Mouse (Mus musculus) neural tube, embryonic 12.5 days (tissue): Measurements from ENCODE around the gene Gm20388. TPM values are rescaled to one million over a fixed set of nuclear protein-coding genes. Genes with fewer than 3 reads are reported as not detected.
"Not testable (repeated sequence)": the region's sequence is repeated elsewhere in the genome, so short reads cannot be mapped to it uniquely, and the experiment has no call there.

Source experiments
- ATAC-seq: fragments of 200-750 bp; cut with Nextera tagmentation; 2 replicates; pipeline ENCODE4 v1.8.0; 2017; ENCODE audit warnings: low read depth, mild to moderate bottlenecking, moderate TSS enrichment, moderate library complexity; ENCODE audit not compliant: low FRiP score
- H3K27ac ChIP-seq: fragments of 300-500 bp; sonication (generic); 2 replicates; pipeline ENCODE4 v1.5.1; 2016
- H3K27me3 ChIP-seq: fragments of 300-500 bp; sonication (generic); replicated peaks from 2 replicates; pipeline ENCODE4 v1.6.1; 2016; ENCODE audit warnings: mild to moderate bottlenecking
- H3K36me3 ChIP-seq: fragments of 300-500 bp; sonication (generic); 2 replicates; pipeline ENCODE4 v1.6.1; 2016; ENCODE audit warnings: mild to moderate bottlenecking
- H3K4me1 ChIP-seq: fragments of 300-500 bp; sonication (generic); 2 replicates; pipeline ENCODE4 v1.6.1; 2016
- H3K4me2 ChIP-seq: fragments of 300-500 bp; sonication (generic); replicated peaks from 2 replicates; pipeline ENCODE4 v1.6.1; 2016; ENCODE audit warnings: mild to moderate bottlenecking
- H3K4me3 ChIP-seq: fragments of 300-500 bp; sonication (generic); 2 replicates; pipeline ENCODE4 v1.5.1; 2016
- H3K9ac ChIP-seq: fragments of 300-500 bp; sonication (generic); 2 replicates; pipeline ENCODE4 v1.6.1; 2016; ENCODE audit warnings: mild to moderate bottlenecking
- H3K9me3 ChIP-seq: fragments of 300-500 bp; sonication (generic); 2 replicates; pipeline ENCODE4 v1.6.1; 2016; ENCODE audit warnings: mild to moderate bottlenecking
- WGBS: fragments of 180-500 bp; shearing (Covaris S2); methylation state at CpG from one replicate; pipeline ENCODE4 v1.1.7; 2016; 5-methylcytosine and 5-hydroxymethylcytosine counted together
- polyA plus RNA-seq: library from polyadenylated mRNA; unstranded; fragments of >200 nt; fragmentation: Nextera tagmentation; extraction: Ambion mirVana; gene quantifications from 2 replicates; pipeline ENCODE4 v1.2.1, GENCODE M21; 2016

Gm20388 gene
- polyA plus RNA-seq, 1 experiment from 2014 or later, result not detected

DNA sequence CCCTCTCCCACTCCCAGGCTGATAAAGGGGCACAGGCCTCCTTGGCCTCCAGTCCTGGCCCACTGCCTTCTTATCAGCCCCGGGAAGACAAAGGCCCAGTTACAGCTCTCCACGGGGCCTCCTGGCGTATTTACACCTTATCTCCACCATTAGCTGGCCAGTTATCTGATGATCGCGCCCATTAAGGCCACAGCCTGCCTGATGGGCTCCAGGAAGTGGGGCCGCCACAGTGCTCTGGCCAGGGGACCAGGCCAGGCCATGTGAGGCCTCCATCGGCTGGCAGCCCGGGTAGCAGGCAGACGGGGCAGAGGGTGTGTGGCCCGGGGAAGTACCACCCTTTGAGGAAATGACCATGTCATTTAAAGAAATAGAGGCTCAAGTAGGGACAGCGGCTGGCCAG, 2412.2 kb downstream of the Gm20388 start:
- Histone ChIP-seq H3K4me1 (peaks cover 24% of the 10 kb centered on the region), H3K27ac (no peak overlapping the region), H3K9me3 (no peaks in the 10 kb centered on the region), H3K4me2 (no peak overlapping the region), H3K36me3 (no peaks in the 10 kb centered on the region), H3K4me3 (no peak overlapping the region), H3K27me3 (peaks cover 9% of the 10 kb centered on the region; the same call in 1 of the 2 replicates), H3K9ac (no peak overlapping the region)
- no peak for ATAC-seq
- WGBS, result 43% methylated on average over 11 of the region's 11 CpGs

- ATAC-seq, H3K9ac ChIP-seq, H3K36me3 ChIP-seq, H3K4me3 ChIP-seq, H3K27me3 ChIP-seq, H3K27ac ChIP-seq, H3K4me2 ChIP-seq, H3K9me3 ChIP-seq: not testable (repeated sequence)
- 8% methylated on average over 13 of the region's 13 CpGs for WGBS
- H3K4me1 ChIP-seq, result peaks cover 23% of the 10 kb centered on the region
Observed at GRCm38 (mm10) chr8:122323951-122324402, 2413.3 kb downstream of the Gm20388 start.

GRCm38 (mm10) chr8:122325196-122325595, 2414.6 kb downstream of the Gm20388 start:
- no peak overlapping the region for H3K4me2 ChIP-seq
- 88% methylated on average over 2 of the region's 2 CpGs for WGBS
- no peak overlapping the region for H3K27ac ChIP-seq
- H3K9ac ChIP-seq, result no peak overlapping the region
- H3K4me1 ChIP-seq, result peaks cover 22% of the 10 kb centered on the region
- H3K27me3 ChIP-seq, result peaks cover 9% of the 10 kb centered on the region; the same call in 1 of the 2 replicates
- no peak overlapping the region for H3K4me3 ChIP-seq
- H3K36me3 ChIP-seq, result no peaks in the 10 kb centered on the region
- H3K9me3 ChIP-seq, result no peaks in the 10 kb centered on the region
- no peak for ATAC-seq

DNA sequence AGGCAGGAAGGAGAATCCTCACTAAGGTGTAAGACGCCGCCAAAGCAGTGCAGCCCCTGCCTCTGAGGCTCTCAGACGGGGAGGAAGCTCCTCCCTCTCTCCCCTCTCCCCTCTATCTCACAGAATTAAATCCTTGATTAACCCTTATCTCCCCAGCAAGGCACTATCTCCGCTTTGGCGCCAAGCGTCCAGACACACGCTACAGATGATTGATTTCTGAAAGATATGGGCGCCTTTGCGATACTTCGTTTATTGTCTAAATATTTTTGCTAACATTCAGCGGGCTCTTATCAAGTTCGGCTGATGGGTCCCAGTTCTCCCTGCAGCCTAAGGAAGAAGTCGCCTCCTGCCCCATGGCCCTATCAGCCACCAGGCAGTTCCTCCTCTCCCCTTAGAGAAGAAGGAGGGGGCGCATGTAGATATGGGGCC, 2415.5 kb downstream of the Gm20388 start:
- no peaks in the 10 kb centered on the region for H3K36me3 ChIP-seq
- no peak for ATAC-seq
- no peak overlapping the region for H3K9ac ChIP-seq
- H3K4me3 ChIP-seq, result no peak overlapping the region
- no peaks in the 10 kb centered on the region for H3K9me3 ChIP-seq
- H3K27ac ChIP-seq, result no peak overlapping the region
- H3K4me2 ChIP-seq, result no peak overlapping the region
- peaks cover 9% of the 10 kb centered on the region; the same call in 1 of the 2 replicates for H3K27me3 ChIP-seq
- peaks cover 13% of the 10 kb centered on the region for H3K4me1 ChIP-seq
- WGBS, result 26% methylated on average over 14 of the region's 14 CpGs

- WGBS, result 61% methylated on average over 7 of the region's 8 CpGs
- H3K27ac ChIP-seq, result no peak overlapping the region
- no peak for ATAC-seq
Observed at GRCm38 (mm10) chr8:122329072-122329471, 2418.4 kb downstream of the Gm20388 start.

DNA sequence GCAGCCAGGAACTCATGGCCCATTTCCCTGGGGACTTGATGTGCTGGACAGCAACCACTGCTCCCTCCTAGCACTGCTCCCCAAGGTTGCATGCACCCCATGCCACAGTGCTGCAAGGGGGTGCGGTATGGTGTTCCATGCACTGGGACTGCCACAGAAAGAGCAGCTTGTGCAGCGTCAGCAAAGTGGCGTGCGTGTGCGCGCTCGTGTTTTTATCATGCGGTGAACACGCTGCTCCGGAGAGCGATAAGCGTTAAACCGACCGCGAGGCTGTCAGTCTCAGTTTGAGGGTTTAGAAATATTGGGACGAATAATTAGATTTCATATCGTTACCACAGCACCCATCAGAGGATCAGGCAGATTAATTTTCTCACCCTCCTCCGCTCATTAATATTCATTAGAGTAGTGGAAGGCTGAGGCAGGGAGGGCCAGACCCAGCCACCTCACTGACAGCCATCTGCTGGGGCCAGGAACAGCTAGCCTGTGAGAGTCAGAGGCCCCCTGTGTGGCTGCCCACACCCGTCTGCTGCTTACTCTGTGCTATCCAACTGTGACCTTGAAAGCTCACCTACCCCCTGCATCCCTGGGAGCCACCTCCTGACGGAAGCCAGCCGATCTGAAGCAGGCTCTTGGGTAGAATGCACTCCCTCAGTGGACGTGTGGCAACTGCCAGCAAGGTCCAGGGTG, 2419.1 kb downstream of the Gm20388 start:
- peaks cover 3% of the 10 kb centered on the region; the same call in 1 of the 2 replicates for H3K4me1 ChIP-seq
- no peak overlapping the region for H3K4me2 ChIP-seq
- H3K9me3 ChIP-seq, result no peaks in the 10 kb centered on the region
- no peak overlapping the region for H3K4me3 ChIP-seq
- H3K27ac ChIP-seq, result no peak overlapping the region
- H3K36me3 ChIP-seq, result no peaks in the 10 kb centered on the region
- H3K9ac ChIP-seq, result peak overlapping the region; percentile 1; the same call in 1 of the 2 replicates
- ATAC-seq, result no peak
- whole genome bisulfite sequencing, result 66% methylated on average over 22 of the region's 22 CpGs
- H3K27me3 ChIP-seq, result peaks cover 19% of the 10 kb centered on the region

More at GRCm38 (mm10) chr8:122329072-122329471, 2418.4 kb downstream of the Gm20388 start:
- Histone ChIP-seq H3K4me3 (no peak overlapping the region), H3K4me2 (no peak overlapping the region), H3K36me3 (no peaks in the 10 kb centered on the region), H3K9ac (no peak overlapping the region), H3K9me3 (no peaks in the 10 kb centered on the region), H3K27me3 (peaks cover 13% of the 10 kb centered on the region), H3K4me1 (peaks cover 3% of the 10 kb centered on the region; the same call in 1 of the 2 replicates)

DNA sequence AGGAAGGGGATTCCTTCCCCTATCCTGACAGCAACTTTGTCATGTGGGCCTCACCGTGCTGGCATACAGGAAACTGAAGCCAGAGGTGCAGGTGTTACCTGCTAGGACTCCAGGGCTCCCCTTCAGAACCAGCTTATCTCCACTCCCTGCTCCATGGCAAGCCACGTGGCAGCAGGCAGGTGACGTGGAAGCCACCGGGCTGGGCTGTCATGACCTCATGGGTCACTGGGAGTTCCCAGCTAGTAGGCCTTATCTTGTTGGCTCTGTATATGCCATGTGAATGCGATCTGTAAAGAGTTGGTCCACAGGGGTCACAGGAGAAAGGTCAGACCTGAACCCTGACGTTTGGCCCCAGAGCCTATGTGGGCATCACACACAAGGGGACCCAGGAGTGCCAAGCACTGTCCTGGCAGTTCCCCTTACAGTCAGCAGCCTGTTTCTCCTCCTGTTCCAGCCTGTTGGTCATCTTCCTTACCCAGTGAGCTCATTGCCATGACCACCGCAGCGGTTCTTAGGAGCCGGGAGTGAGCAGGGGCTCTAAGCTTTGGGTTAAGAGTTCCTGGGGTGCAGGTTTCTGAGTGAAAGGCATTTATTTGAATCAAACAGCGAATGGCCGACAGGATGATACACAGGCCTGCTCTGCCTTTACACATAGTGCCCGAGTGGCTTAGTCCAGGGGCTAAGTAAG, 2419.9 kb downstream of the Gm20388 start:
- no peak overlapping the region for H3K4me3 ChIP-seq

GRCm38 (mm10) chr8:122331134-122331523, 2420.5 kb downstream of the Gm20388 start:
- Histone ChIP-seq H3K27me3 (peaks cover 34% of the 10 kb centered on the region), H3K36me3 (no peaks in the 10 kb centered on the region), H3K4me1 (peaks cover 12% of the 10 kb centered on the region; the same call in 1 of the 2 replicates), H3K4me3 (no peak overlapping the region), H3K9me3 (no peaks in the 10 kb centered on the region), H3K4me2 (no peak overlapping the region), H3K27ac (no peak overlapping the region), H3K9ac (no peak overlapping the region)
- 85% methylated on average over 3 of the region's 3 CpGs for WGBS
- no peak for ATAC-seq

More for the DNA sequence above, 2419.9 kb downstream of the Gm20388 start:
- no peak for ATAC-seq
- WGBS, result 77% methylated on average over 12 of the region's 12 CpGs
- peaks cover 28% of the 10 kb centered on the region for H3K27me3 ChIP-seq
- peak overlapping the region; percentile 1; the same call in 1 of the 2 replicates for H3K9ac ChIP-seq
- H3K27ac ChIP-seq, result no peak overlapping the region
- no peaks in the 10 kb centered on the region for H3K9me3 ChIP-seq
- no peak overlapping the region for H3K4me2 ChIP-seq
- peaks cover 7% of the 10 kb centered on the region; the same call in 1 of the 2 replicates for H3K4me1 ChIP-seq
- no peaks in the 10 kb centered on the region for H3K36me3 ChIP-seq

DNA sequence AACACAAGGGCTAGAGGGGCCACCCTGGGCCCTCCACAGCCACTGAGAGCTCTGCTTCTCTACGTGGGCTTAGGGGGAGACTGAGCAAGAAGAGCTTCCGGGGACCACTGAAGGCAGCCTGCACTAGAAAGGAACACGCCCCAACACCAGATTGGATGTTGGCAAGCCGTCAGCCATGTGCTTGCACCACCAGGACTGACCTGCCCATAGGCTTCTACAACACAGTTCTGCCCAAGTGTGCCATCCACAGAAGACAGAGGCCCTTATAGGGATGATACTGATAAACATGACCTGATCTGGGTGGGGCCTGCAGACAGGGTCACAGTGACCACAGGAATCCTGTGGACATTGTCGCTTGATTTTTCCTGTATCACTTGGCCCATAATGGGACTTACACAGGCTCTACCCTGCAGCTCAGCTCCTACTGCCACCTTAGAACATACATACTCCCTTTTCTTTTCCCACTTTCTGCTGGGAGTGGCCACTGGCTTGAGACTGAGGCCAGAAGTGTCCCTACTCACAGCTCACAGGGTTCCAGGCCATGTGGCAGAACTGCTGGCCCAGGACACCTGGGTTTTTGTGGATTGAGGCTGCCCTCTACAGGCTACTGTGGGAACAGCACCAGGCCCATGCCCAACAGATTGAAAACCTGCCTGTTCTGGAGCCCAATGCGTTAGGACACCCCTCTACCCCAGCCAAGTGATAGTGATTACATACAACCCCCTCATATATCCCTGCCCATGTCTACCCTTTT, 2422.3 kb downstream of the Gm20388 start:
- Histone ChIP-seq H3K36me3 (no peaks in the 10 kb centered on the region), H3K4me2 (no peak overlapping the region), H3K27ac (no peak overlapping the region), H3K4me1 (peaks cover 20% of the 10 kb centered on the region; the same call in 1 of the 2 replicates), H3K9ac (no peak overlapping the region), H3K4me3 (no peak overlapping the region), H3K27me3 (peaks cover 46% of the 10 kb centered on the region), H3K9me3 (no peaks in the 10 kb centered on the region)
- ATAC-seq, result no peak
- 71% methylated on average over 6 of the region's 6 CpGs for WGBS

- no peak overlapping the region for H3K9ac ChIP-seq
- no peak for ATAC-seq
- no peak overlapping the region for H3K4me2 ChIP-seq
- H3K36me3 ChIP-seq, result no peaks in the 10 kb centered on the region
- peaks cover 52% of the 10 kb centered on the region for H3K27me3 ChIP-seq
- H3K27ac ChIP-seq, result no peak overlapping the region
- no peak overlapping the region for H3K4me3 ChIP-seq
- peaks cover 20% of the 10 kb centered on the region; the same call in 1 of the 2 replicates for H3K4me1 ChIP-seq
- WGBS, result 81% methylated on average over 7 of the region's 7 CpGs
- no peaks in the 10 kb centered on the region for H3K9me3 ChIP-seq
Observed at GRCm38 (mm10) chr8:122333531-122333930, 2422.9 kb downstream of the Gm20388 start.

DNA sequence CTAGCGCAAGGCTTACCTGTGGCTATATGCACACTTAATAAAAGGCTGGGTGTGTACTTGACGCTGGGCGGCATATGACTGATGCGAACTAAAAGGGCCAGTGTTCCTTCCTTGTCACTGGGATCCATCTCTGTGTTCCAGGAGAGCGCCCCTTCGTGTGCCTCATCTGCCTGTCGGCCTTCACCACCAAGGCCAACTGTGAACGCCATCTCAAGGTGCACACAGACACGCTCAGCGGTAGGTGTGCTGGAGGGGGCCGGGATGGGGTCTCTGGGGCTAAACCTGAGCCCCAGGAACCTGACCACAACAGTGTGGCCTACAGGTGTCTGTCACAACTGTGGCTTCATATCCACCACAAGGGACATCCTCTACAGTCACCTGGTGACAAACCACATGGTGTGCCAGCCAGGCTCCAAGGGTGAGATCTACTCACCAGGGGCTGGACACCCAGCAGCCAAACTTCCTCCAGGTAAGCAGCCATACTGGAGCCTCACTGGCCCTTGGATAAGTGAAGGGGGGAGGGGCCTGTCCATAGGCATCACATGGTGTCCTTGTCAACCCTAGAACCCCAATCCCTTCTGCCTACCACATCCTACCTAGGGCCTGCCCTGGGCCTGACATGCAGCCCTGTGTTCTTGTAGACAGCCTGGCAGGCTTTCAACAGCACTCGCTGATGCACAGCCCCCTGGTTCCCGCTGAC, 2424.3 kb downstream of the Gm20388 start:
- Histone ChIP-seq H3K9ac (no peak overlapping the region), H3K27ac (no peak overlapping the region), H3K4me3 (peak overlapping the region; percentile 51; the same call in 1 of the 2 replicates), H3K4me2 (peak overlapping the region; percentile 94), H3K36me3 (no peaks in the 10 kb centered on the region), H3K27me3 (peaks cover 61% of the 10 kb centered on the region), H3K4me1 (peaks cover 18% of the 10 kb centered on the region; the same call in 1 of the 2 replicates), H3K9me3 (no peaks in the 10 kb centered on the region)
- ATAC-seq, result no peak
- WGBS, result 86% methylated on average over 13 of the region's 13 CpGs
